Mouse (Mus musculus) neural tube, embryonic 14.5 days (tissue): Measurements from ENCODE around the gene Bach2. TPM values are rescaled to one million over a fixed set of nuclear protein-coding genes. Genes with fewer than 3 reads are reported as not detected.
A peak's percentile ranks its signal among the peaks of the same experiment; 100 is the strongest.

ENCODE experiments used
- ATAC-seq: fragments of 200-750 bp; cut with Nextera tagmentation; 2 replicates; pipeline ENCODE4 v1.8.0; 2017; ENCODE audit warnings: low read depth, mild to moderate bottlenecking, moderate TSS enrichment, moderate library complexity
- H3K27ac ChIP-seq: fragments of 300-500 bp; sonication (generic); 2 replicates; pipeline ENCODE4 v1.5.1; 2014; ENCODE audit warnings: low read depth, mild to moderate bottlenecking, control low read depth, low read length, moderate library complexity, mixed read lengths
- H3K27me3 ChIP-seq: fragments of 300-500 bp; sonication (generic); 2 replicates; pipeline ENCODE4 v1.6.1; 2014; ENCODE audit warnings: low read length; ENCODE audit not compliant: control insufficient read depth, insufficient read depth
- H3K36me3 ChIP-seq: fragments of 300-500 bp; sonication (generic); 2 replicates; pipeline ENCODE4 v1.6.1; 2014; ENCODE audit warnings: low read length, mixed read lengths; ENCODE audit not compliant: control insufficient read depth, insufficient read depth
- H3K4me1 ChIP-seq: fragments of 300-500 bp; sonication (generic); 2 replicates; pipeline ENCODE4 v1.6.1; 2014; ENCODE audit warnings: low read length; ENCODE audit not compliant: control insufficient read depth, insufficient read depth
- H3K4me2 ChIP-seq: fragments of 300-500 bp; sonication (generic); 2 replicates; pipeline ENCODE4 v1.6.1; 2014; ENCODE audit warnings: mild to moderate bottlenecking, low read depth, low read length, control low read depth
- H3K4me3 ChIP-seq: fragments of 300-500 bp; sonication (generic); 2 replicates; pipeline ENCODE4 v1.5.1; 2014; ENCODE audit warnings: low read depth, low read length, control low read depth, mixed read lengths
- H3K9ac ChIP-seq: fragments of 300-500 bp; sonication (generic); replicated peaks from 2 replicates; pipeline ENCODE4 v1.6.1; 2014; ENCODE audit warnings: low read depth, mild to moderate bottlenecking, control low read depth, low read length, mixed read lengths
- H3K9me3 ChIP-seq: fragments of 300-500 bp; sonication (generic); 2 replicates; pipeline ENCODE4 v1.6.1; 2016; ENCODE audit warnings: low read length; ENCODE audit not compliant: control insufficient read depth
- WGBS: fragments of 180-500 bp; shearing (Covaris S2); extraction: QIAGEN DNeasy Blood & Tissue Kit; methylation state at CpG from one replicate; pipeline ENCODE4 v1.1.7; 2014; 5-methylcytosine and 5-hydroxymethylcytosine counted together
- polyA plus RNA-seq: library from polyadenylated mRNA; unstranded; fragments of >200 nt; fragmentation: Nextera tagmentation; extraction: Ambion mirVana; gene quantifications from 2 replicates; pipeline ENCODE4 v1.2.1, GENCODE M21; 2014

The Bach2 gene
- polyA plus RNA-seq, 1 experiment from 2014 or later, result 32.4 TPM

- Histone ChIP-seq H3K36me3 (no peaks in the 10 kb centered on the region), H3K4me3 (no peak overlapping the region), H3K4me2 (no peak overlapping the region), H3K9ac (no peak overlapping the region), H3K9me3 (no peaks in the 10 kb centered on the region), H3K4me1 (peaks cover 3% of the 10 kb centered on the region; the same call in 1 of the 2 replicates), H3K27ac (no peak overlapping the region), H3K27me3 (no peaks in the 10 kb centered on the region)
- ATAC-seq, result no peak
- WGBS, result 88% methylated on average over 1 of the region's 1 CpGs
These were observed 29.4 kb downstream of the Bach2 start for GRCm38 (mm10) chr4:32268042-32268441.

GRCm38 (mm10) chr4:32272398-32272797 is 33.8 kb downstream of the Bach2 start:
- 83% methylated on average over 5 of the region's 5 CpGs for WGBS
- no peak overlapping the region for H3K4me2 ChIP-seq
- no peak overlapping the region for H3K4me3 ChIP-seq
- H3K9ac ChIP-seq, result no peak overlapping the region
- no peaks in the 10 kb centered on the region for H3K4me1 ChIP-seq
- H3K36me3 ChIP-seq, result no peaks in the 10 kb centered on the region
- no peaks in the 10 kb centered on the region for H3K27me3 ChIP-seq
- ATAC-seq, result no peak
- H3K27ac ChIP-seq, result no peak overlapping the region
- no peaks in the 10 kb centered on the region for H3K9me3 ChIP-seq

GRCm38 (mm10) chr4:32274776-32275294 is 36.2 kb downstream of the Bach2 start:
- Histone ChIP-seq H3K4me2 (no peak overlapping the region), H3K27me3 (no peaks in the 10 kb centered on the region), H3K4me1 (no peaks in the 10 kb centered on the region), H3K9me3 (no peaks in the 10 kb centered on the region), H3K36me3 (no peaks in the 10 kb centered on the region), H3K9ac (no peak overlapping the region), H3K4me3 (no peak overlapping the region), H3K27ac (no peak overlapping the region)
- WGBS, result 89% methylated on average over 6 of the region's 6 CpGs
- ATAC-seq, result no peak

- Histone ChIP-seq H3K4me3 (no peak overlapping the region), H3K4me2 (no peak overlapping the region), H3K9ac (no peak overlapping the region), H3K27me3 (no peaks in the 10 kb centered on the region), H3K27ac (no peak overlapping the region), H3K36me3 (no peaks in the 10 kb centered on the region), H3K4me1 (no peaks in the 10 kb centered on the region), H3K9me3 (no peaks in the 10 kb centered on the region)
- WGBS, result 88% methylated on average over 1 of the region's 1 CpGs
- 0 out of 2 replicates have a peak, but pooled peaks have one; percentile 30 for ATAC-seq
These were observed 41.2 kb downstream of the Bach2 start for GRCm38 (mm10) chr4:32279842-32280241.

GRCm38 (mm10) chr4:32280401-32280800 is 41.8 kb downstream of the Bach2 start:
- H3K27me3 ChIP-seq, result no peaks in the 10 kb centered on the region
- H3K4me1 ChIP-seq, result no peaks in the 10 kb centered on the region
- no peak overlapping the region for H3K27ac ChIP-seq
- H3K9me3 ChIP-seq, result no peaks in the 10 kb centered on the region
- no peak overlapping the region for H3K4me2 ChIP-seq
- H3K9ac ChIP-seq, result no peak overlapping the region
- ATAC-seq, result no peak
- WGBS, result 55% methylated on average over 6 of the region's 6 CpGs
- H3K4me3 ChIP-seq, result no peak overlapping the region
- no peaks in the 10 kb centered on the region for H3K36me3 ChIP-seq

GRCm38 (mm10) chr4:32281306-32281705 is 42.7 kb downstream of the Bach2 start:
- no peaks in the 10 kb centered on the region for H3K4me1 ChIP-seq
- no peaks in the 10 kb centered on the region for H3K36me3 ChIP-seq
- H3K9me3 ChIP-seq, result no peaks in the 10 kb centered on the region
- H3K4me3 ChIP-seq, result no peak overlapping the region
- no peak overlapping the region for H3K27ac ChIP-seq
- no peak for ATAC-seq
- 89% methylated on average over 6 of the region's 6 CpGs for WGBS
- H3K9ac ChIP-seq, result no peak overlapping the region
- no peaks in the 10 kb centered on the region for H3K27me3 ChIP-seq
- no peak overlapping the region for H3K4me2 ChIP-seq

- Histone ChIP-seq H3K27me3 (no peaks in the 10 kb centered on the region), H3K36me3 (no peaks in the 10 kb centered on the region), H3K4me1 (peaks cover 25% of the 10 kb centered on the region), H3K9ac (no peak overlapping the region), H3K4me3 (no peak overlapping the region), H3K9me3 (no peaks in the 10 kb centered on the region), H3K27ac (no peak overlapping the region), H3K4me2 (no peak overlapping the region)
- WGBS, result 86% methylated on average over 8 of the region's 8 CpGs
- no peak for ATAC-seq
These were observed 47.8 kb downstream of the Bach2 start for GRCm38 (mm10) chr4:32286405-32286804.

GRCm38 (mm10) chr4:32288036-32288860 is 49.6 kb downstream of the Bach2 start:
- Histone ChIP-seq H3K4me2 (no peak overlapping the region), H3K9ac (no peak overlapping the region; the same call in 1 of the 2 replicates), H3K4me3 (no peak overlapping the region), H3K27me3 (no peaks in the 10 kb centered on the region), H3K36me3 (no peaks in the 10 kb centered on the region), H3K27ac (no peak overlapping the region), H3K4me1 (peaks cover 25% of the 10 kb centered on the region), H3K9me3 (no peaks in the 10 kb centered on the region)
- WGBS, result 47% methylated on average over 11 of the region's 11 CpGs
- ATAC-seq, result peak; percentile 52; the same call in 1 of the 2 replicates

GRCm38 (mm10) chr4:32289845-32290244 is 51.2 kb downstream of the Bach2 start:
- Histone ChIP-seq H3K9me3 (no peaks in the 10 kb centered on the region), H3K9ac (no peak overlapping the region), H3K4me2 (no peak overlapping the region), H3K27ac (no peak overlapping the region), H3K4me1 (peaks cover 34% of the 10 kb centered on the region), H3K4me3 (no peak overlapping the region), H3K27me3 (no peaks in the 10 kb centered on the region), H3K36me3 (no peaks in the 10 kb centered on the region)
- 87% methylated on average over 6 of the region's 6 CpGs for WGBS
- no peak for ATAC-seq
